Mouse (Mus musculus) layer of hippocampus, postnatal 36 days (tissue): ENCODE data around the gene Igsf11. TPM values are rescaled to one million over a fixed set of nuclear protein-coding genes. Genes with fewer than 3 reads are reported as not detected.

Experiments used
- DNase-seq, 2 experiments: peaks; one replicate each; pipeline ENCODE4 v3.0.0; 2022
- total RNA-seq, 2 experiments: library from RNA; stranded (reverse); gene quantifications; 2 replicates each; pipeline ENCODE4 v1.2.3; 2021

Gene Igsf11
- total RNA-seq: 10 to 100 TPM; 43.9 to 46.8 TPM

GRCm38 (mm10) chr16:38892371-38892770, at the start of gene Igsf11:
Gene Igsf11, plus strand, starts transcription at chr16:38892671.
- no peak for DNase-seq

DNA sequence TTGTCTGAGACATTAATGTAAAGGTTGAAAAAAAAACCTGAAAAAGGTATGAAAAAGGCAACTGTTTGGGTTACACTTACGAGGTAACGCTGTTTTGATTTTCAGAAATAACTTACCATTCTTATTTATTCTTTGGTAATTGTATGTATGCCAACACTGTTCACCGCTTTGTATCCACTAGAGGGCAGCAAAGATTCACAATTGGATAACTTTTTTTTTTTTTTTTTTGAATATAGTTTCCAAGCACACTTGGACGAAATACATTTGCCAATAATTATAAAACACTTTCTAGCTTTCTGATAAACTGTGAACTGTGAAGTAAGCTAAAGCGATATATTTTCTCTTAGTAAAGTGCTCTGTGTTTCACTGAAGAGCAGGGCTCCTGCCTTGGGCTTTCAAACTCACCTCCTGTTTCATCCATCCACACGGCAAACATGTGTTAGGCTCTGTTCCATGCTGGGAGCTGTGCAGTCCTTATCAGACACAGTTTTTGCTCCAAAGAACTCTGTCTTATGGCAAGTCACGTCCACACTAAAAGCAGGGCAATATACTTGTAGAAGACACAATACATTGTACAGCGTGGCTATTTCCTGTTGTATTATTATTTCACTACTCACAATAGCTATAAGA, 34.2 kb upstream of the Igsf11 start:
- no peak for DNase-seq

DNA sequence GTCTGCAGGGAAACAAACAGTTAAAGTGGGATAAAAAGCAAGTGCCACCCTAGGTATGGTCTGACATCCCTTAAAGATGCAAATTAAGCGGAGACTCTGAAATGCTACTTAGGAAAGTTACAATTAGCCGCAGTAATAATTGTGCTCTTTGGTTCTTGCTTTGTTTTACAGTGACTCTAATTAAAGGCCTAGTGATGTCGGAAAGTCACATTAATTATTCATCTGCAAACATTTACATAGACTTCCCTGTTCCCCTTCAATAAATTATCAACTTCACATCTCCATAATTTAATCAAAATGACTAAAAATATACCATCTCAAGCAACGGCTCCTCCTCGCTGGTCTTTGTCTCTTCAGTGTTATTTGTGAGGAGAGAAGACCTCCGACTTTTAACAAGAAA, 31.9 kb upstream of the Igsf11 start:
- no peak for DNase-seq

- no peak for DNase-seq
These were observed 28.1 kb upstream of the Igsf11 start for GRCm38 (mm10) chr16:38864358-38864757.

GRCm38 (mm10) chr16:38873231-38873630, 19.2 kb upstream of the Igsf11 start:
- no peak for DNase-seq

- DNase-seq: no peak
These were observed 18.0 kb upstream of the Igsf11 start for GRCm38 (mm10) chr16:38874481-38874880.

DNA sequence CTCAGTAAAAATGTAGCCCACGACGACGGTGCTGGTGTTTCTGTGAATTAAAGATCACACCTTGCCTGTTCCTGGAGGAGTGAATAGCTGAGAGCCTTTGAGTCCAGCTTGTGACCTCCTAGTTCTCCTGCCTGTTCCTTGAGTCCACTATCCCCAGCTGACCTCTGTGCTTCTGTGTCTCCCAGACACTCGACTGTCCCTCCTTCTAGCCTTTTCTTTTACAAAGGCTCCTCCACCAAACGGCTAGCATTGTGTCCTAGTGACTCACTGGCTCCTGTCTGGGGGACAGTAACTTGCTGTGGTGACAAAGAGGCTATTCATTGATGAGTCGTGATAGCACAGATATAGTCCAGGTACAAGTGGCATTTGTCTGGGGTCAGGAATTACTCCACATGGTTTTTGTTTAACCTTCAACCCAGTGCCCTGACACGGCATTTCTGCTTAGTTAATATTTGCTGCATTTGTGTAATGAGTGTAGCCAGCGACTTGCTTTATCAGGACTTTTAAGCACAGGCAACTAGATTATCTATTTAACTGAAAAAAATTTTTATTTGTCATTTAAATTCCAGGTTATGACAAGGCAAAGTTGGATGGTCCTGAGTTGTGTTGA, 6.5 kb downstream of the Igsf11 start:
- DNase-seq: no peak

- no peak for DNase-seq
These were observed 7.6 kb downstream of the Igsf11 start for GRCm38 (mm10) chr16:38900024-38900423.

- peak; percentile 91 to 92 for DNase-seq
These were observed 9.8 kb downstream of the Igsf11 start for GRCm38 (mm10) chr16:38902111-38902778.

GRCm38 (mm10) chr16:38903020-38903419, 10.5 kb downstream of the Igsf11 start:
- DNase-seq: no peak

DNA sequence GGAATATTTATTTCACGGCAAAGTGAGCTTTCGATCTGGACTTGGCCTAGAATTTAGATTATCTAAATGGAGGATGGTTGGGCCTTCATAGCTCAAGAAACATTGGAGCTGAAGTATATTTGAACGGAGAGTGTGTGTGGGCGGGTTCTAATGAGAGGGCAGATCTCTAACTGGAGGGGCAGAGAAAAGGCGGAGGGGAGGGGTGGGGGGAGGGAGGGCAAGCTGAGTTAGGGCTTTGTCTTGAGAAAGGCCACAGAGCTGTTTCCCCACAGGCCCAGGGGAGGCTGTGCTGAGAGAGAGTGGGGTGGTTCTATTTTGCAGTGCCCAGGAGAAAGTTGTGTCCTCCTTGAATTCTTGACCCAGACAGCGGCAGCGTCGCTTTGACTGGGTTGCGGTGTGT, 11.7 kb downstream of the Igsf11 start:
- no peak for DNase-seq

GRCm38 (mm10) chr16:38905911-38906310, 13.4 kb downstream of the Igsf11 start:
- DNase-seq: no peak

- no peak for DNase-seq
These were observed 15.8 kb downstream of the Igsf11 start for GRCm38 (mm10) chr16:38908304-38908703.

- DNase-seq: no peak
These were observed 17.0 kb downstream of the Igsf11 start for GRCm38 (mm10) chr16:38909506-38909905.

DNA sequence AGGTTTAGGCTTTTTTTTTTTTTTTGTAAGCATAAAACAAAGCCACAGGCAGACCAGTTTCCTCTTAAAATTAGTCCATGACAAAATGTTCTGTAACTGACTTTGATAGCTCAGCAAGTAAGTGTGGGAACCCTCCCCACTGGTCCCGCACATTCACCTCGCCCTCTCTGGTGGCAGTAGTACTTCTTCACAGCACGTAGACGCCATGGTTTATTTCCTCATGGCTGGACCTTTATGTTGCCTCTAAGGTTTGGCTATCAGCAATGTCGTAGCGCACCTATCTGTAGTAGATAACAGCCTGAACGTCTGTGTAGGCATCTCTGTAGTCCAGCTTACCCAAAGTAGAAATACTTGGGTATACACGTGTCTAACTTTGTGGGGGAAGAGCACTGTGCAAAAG, 17.6 kb downstream of the Igsf11 start:
- no peak for DNase-seq

DNA sequence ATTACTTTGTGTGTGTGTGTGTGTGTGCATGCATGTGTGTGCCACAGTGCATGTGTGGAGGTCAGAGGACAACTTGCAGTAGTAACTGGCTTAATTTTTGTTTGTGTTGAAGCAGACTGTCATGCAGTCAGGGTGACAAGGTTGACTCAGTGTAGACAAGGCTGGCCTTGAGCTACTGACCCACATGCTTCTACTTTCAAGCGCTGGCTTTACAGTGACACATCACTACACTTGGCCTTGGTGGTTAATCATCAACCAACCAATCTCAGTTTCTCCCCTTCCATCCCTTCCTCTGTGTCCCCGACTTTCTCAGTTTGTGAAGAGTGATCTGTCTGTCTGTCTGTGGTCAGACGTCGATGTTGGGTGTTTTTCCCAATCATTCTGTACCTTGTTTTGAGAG, 23.0 kb downstream of the Igsf11 start:
- DNase-seq: no peak

DNA sequence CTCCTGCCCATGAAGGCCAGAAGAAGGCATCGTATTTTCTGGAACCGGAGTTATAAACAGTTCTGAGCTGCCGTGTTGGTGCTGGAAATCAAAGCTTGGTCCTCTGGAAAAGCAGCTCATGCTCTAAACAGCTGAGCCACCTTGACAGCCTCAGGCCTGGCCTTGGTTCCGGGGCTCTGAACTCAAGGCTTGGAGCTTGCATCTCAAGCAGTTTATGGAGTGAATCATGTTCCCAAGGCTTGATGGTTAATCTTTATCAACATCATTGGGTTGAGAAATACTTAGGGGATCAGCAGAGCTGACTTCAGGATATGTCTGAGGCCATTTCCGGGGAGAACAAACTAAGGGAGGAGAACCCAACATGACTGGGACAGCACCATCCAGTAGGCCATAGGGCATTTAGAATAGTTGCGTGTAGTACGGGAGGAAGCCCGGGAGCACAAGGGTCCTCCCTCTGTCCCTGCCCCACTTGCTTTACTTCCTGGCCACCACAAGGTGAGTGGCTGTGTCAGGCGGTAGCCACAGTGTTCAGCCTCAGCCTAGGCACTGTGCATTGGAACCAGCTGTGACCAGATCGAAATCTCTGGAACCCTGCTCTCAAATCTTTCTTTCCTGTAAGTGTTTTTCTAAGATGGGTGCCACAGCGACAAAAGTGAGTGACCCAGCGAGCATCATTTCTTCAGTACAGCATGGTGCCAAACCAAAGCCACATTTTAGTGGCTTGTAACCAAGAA, 23.7 kb downstream of the Igsf11 start:
- no peak for DNase-seq

DNA sequence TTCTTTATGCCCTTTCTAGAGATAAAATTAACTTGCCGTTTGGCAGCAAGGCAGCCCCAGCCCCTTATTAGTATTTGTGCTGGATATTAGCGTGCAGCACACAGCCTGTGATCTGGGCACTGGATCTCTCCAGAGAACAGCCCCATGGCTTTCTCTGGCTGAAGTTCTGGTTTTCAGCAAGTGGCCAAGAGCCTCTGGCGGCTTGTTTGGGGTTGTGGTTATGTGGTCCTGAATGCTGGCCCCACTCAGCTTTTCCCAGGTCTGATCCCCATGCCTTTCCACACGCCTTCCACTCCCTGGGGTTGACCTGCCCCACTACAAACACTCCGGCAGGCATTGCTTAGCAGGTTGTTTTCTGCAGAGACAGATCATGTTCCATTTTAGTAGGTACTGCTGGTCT, 24.4 kb downstream of the Igsf11 start:
- DNase-seq: peak; percentile 43 to 44

DNA sequence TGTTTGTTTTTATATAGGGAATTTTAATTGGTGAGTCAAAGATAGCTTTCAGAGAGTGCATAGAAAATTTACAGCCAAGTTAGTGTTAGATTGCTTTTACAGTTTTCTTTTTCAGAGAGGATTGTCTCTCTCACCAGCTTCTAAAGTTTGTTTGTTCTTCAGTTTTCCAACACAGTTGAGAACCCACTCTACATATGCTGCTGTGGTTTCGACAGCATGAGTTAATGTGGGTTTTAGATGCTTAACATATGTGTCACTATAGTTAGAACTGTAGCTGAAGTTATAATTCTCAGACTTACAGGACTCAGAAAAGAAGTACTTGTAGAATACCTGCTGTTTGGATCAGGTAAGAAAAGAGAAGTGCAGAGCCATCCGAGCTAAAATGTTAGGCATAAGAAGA, 25.6 kb downstream of the Igsf11 start:
- DNase-seq: no peak

DNA sequence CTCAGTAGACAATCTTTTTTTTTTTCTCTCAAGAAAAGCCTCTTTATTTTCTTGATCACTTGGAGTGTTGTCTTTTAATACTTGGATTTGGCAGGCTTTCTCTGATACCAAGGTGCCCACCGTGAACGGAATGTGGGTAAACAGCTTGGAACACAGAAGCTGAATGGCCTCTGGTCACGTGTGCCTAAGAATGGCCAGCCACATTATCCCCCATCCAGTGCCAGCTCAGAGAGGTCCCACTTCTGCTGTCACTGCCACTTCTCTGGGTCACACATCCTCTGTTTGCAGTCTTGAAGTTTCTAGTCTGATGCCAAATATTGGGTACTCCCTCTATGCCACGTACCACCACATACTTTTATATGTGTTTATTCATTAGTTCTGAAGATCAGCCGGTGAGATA, 28.0 kb downstream of the Igsf11 start:
- DNase-seq: no peak

- peak; percentile 57 to 64 for DNase-seq
These were observed 32.5 kb downstream of the Igsf11 start for GRCm38 (mm10) chr16:38924940-38925339.

GRCm38 (mm10) chr16:38928760-38929159, 36.3 kb downstream of the Igsf11 start:
- no peak for DNase-seq

GRCm38 (mm10) chr16:38931519-38931918, 39.0 kb downstream of the Igsf11 start:
- DNase-seq: no peak
